Mouse (Mus musculus): ENCODE data around the gene Slc25a33.

- no peak for TF ChIP-seq POLR2A (IDR thresholded peaks at IDR 0.05; ENCODE audit: insufficient read depth, low read depth, low read length)
- peak; percentile 37; the same call in 1 of the 2 replicates for TF ChIP-seq EP300 (IDR thresholded peaks at IDR 0.05; ENCODE audit: insufficient read depth, low read depth, low read length)
- no peak for TF ChIP-seq CTCF (IDR thresholded peaks at IDR 0.05)
These were observed 46.5 kb upstream of the Slc25a33 start for GRCm38 (mm10) chr4:149820569-149820968.
